In genomic region chr8:64344933-64345332, GRCm38 (mm10) we compare ENCODE assay signal across 16 mouse cellular contexts.
"Had no signal": no experiment of that assay in that cellular context is flagged by ENCODE, and none has a peak within 500 bp of the region (broad histone marks: within the 10 kb centered on the region; RNA-seq: fewer than 3 reads in every experiment).

No protein-coding gene starts in this region.

- H3K4me3 ChIP-seq: midbrain, embryonic 10.5 days; midbrain, embryonic 12.5 days; myocyte; neural tube, embryonic 12.5 days; stomach, embryonic 15.5 days had no signal

- H3K27me3 ChIP-seq: midbrain, embryonic 12.5 days; neural tube, embryonic 12.5 days; stomach, embryonic 15.5 days had no signal

- H3K27ac ChIP-seq: midbrain, embryonic 10.5 days; midbrain, embryonic 12.5 days; neural tube, embryonic 12.5 days; stomach, embryonic 15.5 days; stomach, postnatal 0 days had no signal

- H3K9me3 ChIP-seq: midbrain, embryonic 10.5 days; midbrain, embryonic 12.5 days; neural tube, embryonic 12.5 days; stomach, embryonic 15.5 days had no signal

- H3K4me1 ChIP-seq: midbrain, embryonic 10.5 days; neural tube, embryonic 12.5 days; stomach, embryonic 15.5 days had no signal

- ATAC-seq: midbrain, embryonic 16.5 days had no signal

- DNase-seq: lung, adult 18-20 months; lung, embryonic 14.5 days; lung, postnatal 10 days; lung, postnatal 4 days; midbrain, embryonic 14.5 days; right cerebral cortex, postnatal 14 days; thymus, adult 18-20 months; thymus, postnatal 14 days; thymus, postnatal 36 days had no signal

- H3K9ac ChIP-seq: lung, embryonic 14.5 days; midbrain, embryonic 12.5 days; neural tube, embryonic 12.5 days; stomach, embryonic 15.5 days had no signal

- H3K4me2 ChIP-seq: lung, embryonic 14.5 days; midbrain, embryonic 12.5 days; neural tube, embryonic 12.5 days; stomach, embryonic 15.5 days had no signal

- H3K36me3 ChIP-seq: midbrain, embryonic 10.5 days; midbrain, embryonic 12.5 days; neural tube, embryonic 12.5 days; stomach, embryonic 15.5 days had no signal
